Mouse (Mus musculus): ENCODE data around the gene Zbtb1. TPM values are rescaled to one million over a fixed set of nuclear protein-coding genes. Genes with fewer than 3 reads are reported as not detected.

Zbtb1 gene
- polyA plus RNA-seq, 1 experiment: 0.89 TPM

DNA sequence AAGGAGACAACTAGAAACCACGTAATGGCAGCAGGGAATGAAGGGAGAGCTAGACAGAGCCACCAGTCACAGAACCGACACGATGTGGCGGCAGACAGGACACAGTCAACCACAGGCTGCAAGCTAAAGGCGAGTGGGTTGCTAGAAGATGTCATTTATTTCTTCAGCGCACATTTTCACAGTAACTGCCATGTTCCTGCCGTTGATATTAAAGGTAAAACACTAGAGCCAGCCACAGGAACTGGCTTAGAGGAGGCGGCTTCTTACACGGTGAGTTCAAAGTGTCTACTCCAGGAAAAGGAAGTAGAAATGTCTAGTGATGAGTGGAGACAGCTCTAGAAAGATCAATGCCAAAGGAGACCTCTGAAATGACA, 7.8 kb upstream of the Zbtb1 start:
- no peak overlapping the region for H3K4me3 ChIP-seq (ENCODE audit: low read depth, low read length)
- H3K4me1 ChIP-seq (ENCODE audit: control insufficient read depth, insufficient read depth, insufficient read length, low read length): no peaks in the 10 kb centered on the region; the same call in 1 of the 2 replicates
- WGBS: 61% methylated on average over 9 of the region's 9 CpGs
- H3K27me3 ChIP-seq (ENCODE audit: control insufficient read depth, insufficient read depth, low read length): no peaks in the 10 kb centered on the region
- H3K36me3 ChIP-seq (ENCODE audit: control insufficient read depth, insufficient read depth, low read length): no peaks in the 10 kb centered on the region
- no peak for TF ChIP-seq POLR2A (IDR thresholded peaks at IDR 0.05; ENCODE audit: low read depth, low read length)
- TF ChIP-seq CTCF (IDR thresholded peaks at IDR 0.05; ENCODE audit: extremely low read depth, insufficient read length, insufficient replicate concordance, low read depth, low read length): no peak
- no peak overlapping the region for H3K27ac ChIP-seq (ENCODE audit: insufficient read depth, low read depth, low read length)

DNA sequence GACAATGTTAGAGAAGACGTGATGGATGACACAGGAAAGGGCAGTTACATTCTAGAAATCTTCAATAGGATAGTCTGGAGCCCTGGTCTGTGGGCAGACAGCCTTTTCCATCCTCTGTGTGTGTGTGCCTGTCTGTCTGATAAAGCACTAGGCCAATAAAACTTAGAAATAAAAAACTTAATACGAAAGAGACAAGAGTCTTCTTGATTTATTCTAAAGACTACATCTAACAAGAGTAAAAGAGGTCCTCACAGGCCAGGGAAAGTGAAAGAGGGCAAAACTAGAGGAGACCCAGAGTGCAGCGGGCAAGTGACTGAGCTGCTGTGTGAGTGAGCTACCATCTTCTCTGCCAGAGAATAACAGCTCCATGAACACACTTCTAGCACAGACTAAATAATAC, 3.8 kb upstream of the Zbtb1 start:
- no peak overlapping the region for H3K27ac ChIP-seq (ENCODE audit: insufficient read depth, low read depth, low read length)
- no peak for TF ChIP-seq POLR2A (IDR thresholded peaks at IDR 0.05; ENCODE audit: low read depth, low read length)
- TF ChIP-seq CTCF (IDR thresholded peaks at IDR 0.05; ENCODE audit: extremely low read depth, insufficient read length, insufficient replicate concordance, low read depth, low read length): no peak
- H3K36me3 ChIP-seq (ENCODE audit: control insufficient read depth, insufficient read depth, low read length): no peaks in the 10 kb centered on the region
- peaks cover 2% of the 10 kb centered on the region; the same call in 1 of the 2 replicates for H3K4me1 ChIP-seq (ENCODE audit: control insufficient read depth, insufficient read depth, insufficient read length, low read length)
- no peak overlapping the region for H3K4me3 ChIP-seq (ENCODE audit: low read depth, low read length)
- WGBS: 87% methylated on average over 3 of the region's 3 CpGs
- no peaks in the 10 kb centered on the region for H3K27me3 ChIP-seq (ENCODE audit: control insufficient read depth, insufficient read depth, low read length)

DNA sequence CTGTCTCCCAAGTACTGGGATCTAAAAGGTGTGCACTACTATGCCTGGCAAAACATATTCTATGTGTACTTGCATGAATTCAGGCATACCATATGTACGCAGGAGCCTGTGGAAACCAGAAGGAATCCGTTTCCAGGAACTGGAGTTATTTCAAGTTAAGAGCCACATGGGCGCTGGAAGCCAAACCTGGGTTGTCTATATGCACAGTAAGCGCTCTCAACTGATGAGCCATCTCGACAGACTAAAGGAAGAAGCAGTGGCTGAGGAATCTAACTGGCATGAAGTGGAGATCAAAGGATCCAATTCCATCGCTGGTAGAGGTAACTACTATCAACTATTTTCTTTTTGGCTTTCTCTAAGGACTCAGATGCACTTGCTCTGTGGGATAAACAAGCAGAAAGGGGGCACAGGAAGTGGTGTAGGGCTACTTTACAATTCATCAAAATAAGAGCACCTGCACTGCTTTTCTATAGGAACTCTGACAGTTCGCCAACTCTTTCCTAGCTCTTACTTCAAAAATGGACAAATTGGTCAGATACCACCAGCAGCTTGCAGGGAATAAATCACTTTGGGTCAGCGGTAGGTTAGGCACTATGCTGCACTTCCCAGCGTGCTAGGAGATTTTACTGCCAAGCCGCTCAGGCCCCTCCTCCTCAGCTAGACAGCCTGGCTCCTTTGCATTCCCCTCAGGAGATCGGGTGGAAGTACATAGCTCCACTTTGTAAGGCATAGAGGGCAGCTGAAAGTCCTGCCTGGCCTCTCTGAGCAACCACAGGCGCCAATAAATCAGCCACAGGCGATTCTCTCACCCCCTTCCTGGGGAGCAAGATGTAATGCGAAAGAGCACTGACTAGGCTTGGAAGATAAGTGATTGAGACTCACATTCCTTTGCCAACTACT, 2.7 kb upstream of the Zbtb1 start:
- TF ChIP-seq CTCF (IDR thresholded peaks at IDR 0.05; ENCODE audit: extremely low read depth, insufficient read length, insufficient replicate concordance, low read depth, low read length) (no peak), POLR2A (IDR thresholded peaks at IDR 0.05; ENCODE audit: low read depth, low read length) (no peak)
- Histone ChIP-seq H3K36me3 (ENCODE audit: control insufficient read depth, insufficient read depth, low read length) (no peaks in the 10 kb centered on the region), H3K27ac (ENCODE audit: insufficient read depth, low read depth, low read length) (peak overlapping the region; percentile 21; the same call in 1 of the 2 replicates), H3K4me3 (ENCODE audit: low read depth, low read length) (peak overlapping the region; percentile 38), H3K27me3 (ENCODE audit: control insufficient read depth, insufficient read depth, low read length) (no peaks in the 10 kb centered on the region), H3K4me1 (ENCODE audit: control insufficient read depth, insufficient read depth, insufficient read length, low read length) (peaks cover 2% of the 10 kb centered on the region; the same call in 1 of the 2 replicates)
- 56% methylated on average over 14 of the region's 14 CpGs for WGBS

DNA sequence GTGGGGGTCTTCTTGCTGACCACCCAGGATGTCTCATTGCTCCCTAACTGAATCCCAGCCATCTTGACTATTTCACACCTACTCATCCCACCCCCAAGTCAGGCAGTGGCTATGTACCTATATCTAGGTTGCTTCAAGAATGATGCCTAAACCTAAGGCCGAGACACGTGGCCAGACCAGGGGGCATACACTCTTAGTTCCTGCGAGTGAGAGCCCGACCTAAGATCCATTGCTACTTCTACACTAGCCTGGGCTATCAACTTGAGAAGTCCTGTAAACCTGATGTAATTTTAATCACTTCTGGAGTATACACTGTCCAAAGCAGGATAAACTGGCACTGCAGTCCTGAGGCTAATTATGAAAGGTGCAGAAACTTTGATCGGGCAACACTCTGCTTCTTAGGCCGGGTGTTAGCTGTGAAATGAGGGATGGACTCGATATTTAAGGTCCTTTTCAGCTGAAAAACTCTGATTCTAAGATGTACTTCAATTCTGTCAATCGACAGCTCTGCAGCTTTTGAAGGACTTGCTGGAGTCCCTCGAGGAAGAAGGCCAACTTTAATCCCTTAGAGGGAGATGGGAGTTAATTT, 1.8 kb upstream of the Zbtb1 start:
- peak overlapping the region; percentile 96; the same call in 1 of the 2 replicates for H3K27ac ChIP-seq (ENCODE audit: insufficient read depth, low read depth, low read length)
- TF ChIP-seq CTCF (IDR thresholded peaks at IDR 0.05; ENCODE audit: extremely low read depth, insufficient read length, insufficient replicate concordance, low read depth, low read length) (no peak), POLR2A (IDR thresholded peaks at IDR 0.05; ENCODE audit: low read depth, low read length) (no peak)
- WGBS: 25% methylated on average over 9 of the region's 9 CpGs

DNA sequence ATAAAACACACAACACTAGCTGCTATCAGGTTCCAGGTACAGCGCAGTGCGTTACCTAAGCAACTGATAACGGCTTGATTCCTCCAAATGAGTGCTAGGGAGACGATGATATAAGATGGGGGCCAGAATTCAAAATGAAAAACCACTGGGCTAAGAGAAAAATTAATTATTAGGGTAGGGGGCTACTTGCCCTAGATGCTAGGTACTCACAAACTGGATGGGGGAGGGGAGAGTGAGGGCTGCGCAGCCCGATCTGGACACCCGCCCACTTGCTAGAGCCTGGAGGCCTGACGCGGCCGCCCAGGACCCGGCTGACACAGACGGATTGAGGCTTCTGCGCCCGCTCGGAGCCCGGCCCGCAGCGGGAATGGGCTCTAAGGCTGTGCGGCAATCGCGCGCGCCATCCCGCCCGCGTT, 1.3 kb upstream of the Zbtb1 start:
- H3K36me3 ChIP-seq (ENCODE audit: control insufficient read depth, insufficient read depth, low read length): no peaks in the 10 kb centered on the region
- H3K4me3 ChIP-seq (ENCODE audit: low read depth, low read length): peak overlapping the region; percentile 95
- 2% methylated on average over 26 of the region's 26 CpGs for WGBS
- H3K27ac ChIP-seq (ENCODE audit: insufficient read depth, low read depth, low read length): peak overlapping the region; percentile 96
- no peak for TF ChIP-seq CTCF (IDR thresholded peaks at IDR 0.05; ENCODE audit: extremely low read depth, insufficient read length, insufficient replicate concordance, low read depth, low read length)
- no peak for TF ChIP-seq POLR2A (IDR thresholded peaks at IDR 0.05; ENCODE audit: low read depth, low read length)
- H3K4me1 ChIP-seq (ENCODE audit: control insufficient read depth, insufficient read depth, insufficient read length, low read length): peaks cover 4% of the 10 kb centered on the region; the same call in 1 of the 2 replicates
- no peaks in the 10 kb centered on the region for H3K27me3 ChIP-seq (ENCODE audit: control insufficient read depth, insufficient read depth, low read length)

More for the DNA sequence above, 1.8 kb upstream of the Zbtb1 start:
- no peaks in the 10 kb centered on the region for H3K36me3 ChIP-seq (ENCODE audit: control insufficient read depth, insufficient read depth, low read length)
- H3K27me3 ChIP-seq (ENCODE audit: control insufficient read depth, insufficient read depth, low read length): no peaks in the 10 kb centered on the region
- no peak overlapping the region for H3K4me3 ChIP-seq (ENCODE audit: low read depth, low read length)
- H3K4me1 ChIP-seq (ENCODE audit: control insufficient read depth, insufficient read depth, insufficient read length, low read length): peaks cover 4% of the 10 kb centered on the region; the same call in 1 of the 2 replicates

DNA sequence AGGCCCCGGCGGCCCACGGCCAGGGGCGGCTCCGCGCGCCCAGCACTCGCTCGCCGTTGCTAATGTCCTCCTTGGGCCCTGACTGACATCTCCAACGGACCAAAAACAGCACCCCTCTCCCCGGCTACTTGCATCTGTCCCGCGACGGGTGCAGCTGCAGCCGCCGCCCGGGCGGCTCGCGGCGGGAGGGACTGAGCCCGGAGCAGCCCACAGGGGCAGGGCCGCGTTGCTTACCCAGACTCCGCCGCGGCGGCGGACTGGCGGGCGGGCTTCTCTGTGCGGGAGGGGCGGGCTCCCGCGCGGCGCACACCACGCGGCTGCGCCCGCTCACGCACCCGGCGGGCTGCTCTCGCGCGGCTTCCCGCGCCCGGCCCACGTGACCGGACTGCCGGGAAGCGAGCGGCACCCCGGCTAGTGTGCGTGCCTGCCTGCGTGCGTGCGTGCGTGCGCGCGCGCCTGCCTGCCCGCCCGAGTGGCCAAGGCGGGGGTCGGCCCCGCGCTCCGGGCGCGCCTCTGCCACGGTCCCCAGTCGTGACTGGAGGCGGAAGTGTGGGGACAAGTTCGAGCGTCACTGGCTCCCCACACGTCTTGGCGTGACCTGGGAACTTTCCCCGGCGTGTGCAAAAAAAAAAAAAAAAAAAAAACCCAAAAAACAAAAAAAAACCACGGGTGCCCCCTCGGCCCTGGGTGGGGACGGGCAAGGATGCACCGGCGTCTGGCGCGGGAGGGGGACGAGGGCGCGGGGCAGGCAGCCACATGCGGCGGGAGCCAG, 674 bp upstream of the Zbtb1 start, which contains the start of gene Zbtb25:
Zbtb25 (minus strand) TSS at position 397 of the 772 bp plus-strand sequence.
- peak within 1 kb of the TSS; percentile 96 for H3K27ac ChIP-seq (ENCODE audit: insufficient read depth, low read depth, low read length)
- H3K27me3 ChIP-seq (ENCODE audit: control insufficient read depth, insufficient read depth, low read length): no peaks in the 10 kb centered on the region
- TF ChIP-seq POLR2A (IDR thresholded peaks at IDR 0.05; ENCODE audit: low read depth, low read length): peak; percentile 69
- TF ChIP-seq CTCF (IDR thresholded peaks at IDR 0.05; ENCODE audit: extremely low read depth, insufficient read length, insufficient replicate concordance, low read depth, low read length): no peak
- no peaks in the 10 kb centered on the region for H3K36me3 ChIP-seq (ENCODE audit: control insufficient read depth, insufficient read depth, low read length)
- H3K4me1 ChIP-seq (ENCODE audit: control insufficient read depth, insufficient read depth, insufficient read length, low read length): peaks cover 4% of the 10 kb centered on the region; the same call in 1 of the 2 replicates
- H3K4me3 ChIP-seq (ENCODE audit: low read depth, low read length): peak within 1 kb of the TSS; percentile 95
- under 1% methylated on average over 89 of the region's 96 CpGs for WGBS

Measured in small intestine, adult 2 months (tissue).